Mouse (Mus musculus) MEL (cell line): ENCODE measurements at regions not wholly inside any gene's neighbourhood (a gene's known extent, or its start where the extent isn't known, plus 50 kb on each side); places are given as distances from the start of the nearest gene placed in this dataset.
A peak's percentile ranks its signal among the peaks of the same experiment; 100 is the strongest.

Experiments used
- DNase-seq: peaks from one replicate; pipeline ENCODE4 v3.0.0; 2011; ENCODE audit warnings: low read depth, low spot score
- H3K27ac ChIP-seq: 2 replicates; pipeline ENCODE4 v1.5.1; 2012; ENCODE audit warnings: low read depth, mild to moderate bottlenecking, control low read depth, low read length, moderate library complexity; ENCODE audit not compliant: control insufficient read depth
- H3K27me3 ChIP-seq, 2 experiments: fragments of 150-350 bp in 1 of 2; sonication (generic) in 1 of 2; 2 replicates each; pipeline ENCODE4 v1.6.1; 2012; ENCODE audit warnings: low read length in 2 of 2, mild to moderate bottlenecking in 2 of 2, improper control_type of control experiment in 1 of 2, moderate library complexity in 1 of 2; ENCODE audit not compliant: insufficient read depth in 2 of 2, control insufficient read depth in 1 of 2
- H3K36me3 ChIP-seq, 2 experiments: 2 replicates each; pipeline ENCODE4 v1.6.1; 2012 to 2014; ENCODE audit warnings: low read length in 2 of 2, improper control_type of control experiment in 1 of 2, inconsistent platforms in 1 of 2, mild to moderate bottlenecking in 1 of 2; ENCODE audit not compliant: insufficient read depth in 2 of 2, control insufficient read depth in 1 of 2
- H3K4me1 ChIP-seq, 2 experiments: fragments of 150-350 bp in 1 of 2; sonication (generic) in 1 of 2; 2 replicates each; pipeline ENCODE4 v1.6.1; 2012; ENCODE audit warnings: low read length in 2 of 2, improper control_type of control experiment in 1 of 2, mild to moderate bottlenecking in 1 of 2; ENCODE audit not compliant: insufficient read depth in 2 of 2, control insufficient read depth in 1 of 2
- H3K4me3 ChIP-seq, 2 experiments: fragments of 150-350 bp in 1 of 2; sonication (generic) in 1 of 2; 2 replicates each; pipeline ENCODE4 v1.5.1; 2012; ENCODE audit warnings: low read depth in 2 of 2, low read length in 2 of 2, mild to moderate bottlenecking in 2 of 2, moderate library complexity in 2 of 2, control low read depth in 1 of 2, improper control_type of control experiment in 1 of 2; ENCODE audit not compliant: control insufficient read depth in 1 of 2, insufficient read depth in 1 of 2
- H3K79me2 ChIP-seq: 2 replicates; pipeline ENCODE4 v1.6.1; 2012; ENCODE audit warnings: mild to moderate bottlenecking, low read length, moderate library complexity; ENCODE audit not compliant: control insufficient read depth, poor library complexity, insufficient read depth
- H3K9ac ChIP-seq: 2 replicates; pipeline ENCODE4 v1.6.1; 2012; ENCODE audit warnings: low read depth, mild to moderate bottlenecking, control low read depth, low read length, moderate library complexity; ENCODE audit not compliant: control insufficient read depth, poor library complexity, severe bottlenecking
- H3K9me3 ChIP-seq: fragments of 150-350 bp; sonication (generic); replicated peaks from 2 replicates; pipeline ENCODE4 v1.6.1; 2012; ENCODE audit warnings: mild to moderate bottlenecking, low read length, improper control_type of control experiment, moderate library complexity; ENCODE audit not compliant: insufficient read depth
- BHLHE40 ChIP-seq: IDR thresholded peaks from 2 replicates; pipeline ENCODE4 v1.6.1; 2012; ENCODE audit warnings: low read depth, mild to moderate bottlenecking, inconsistent platforms, low read length, improper control_type of control experiment, borderline replicate concordance
- CHD2 ChIP-seq: IDR thresholded peaks from 2 replicates; pipeline ENCODE4 v1.6.1; 2011; ENCODE audit warnings: low read length, improper control_type of control experiment
- E2F4 ChIP-seq: IDR thresholded peaks from 2 replicates; pipeline ENCODE4 v1.6.1; 2011; ENCODE audit warnings: low read depth, low read length, improper control_type of control experiment, borderline replicate concordance
- ETS1 ChIP-seq: IDR thresholded peaks from 2 replicates; pipeline ENCODE4 v1.6.1; 2012; ENCODE audit warnings: low read depth, mild to moderate bottlenecking, inconsistent platforms, low read length, improper control_type of control experiment, moderate library complexity
- GABPA ChIP-seq: IDR thresholded peaks from 2 replicates; pipeline ENCODE4 v1.6.1; 2012; ENCODE audit warnings: low read depth, mild to moderate bottlenecking, inconsistent platforms, low read length, improper control_type of control experiment, moderate library complexity
- GATA1 ChIP-seq: IDR thresholded peaks from 2 replicates; pipeline ENCODE4 v1.6.1; 2011; ENCODE audit warnings: low read depth, low read length, improper control_type of control experiment
- MAZ ChIP-seq: IDR thresholded peaks from 2 replicates; pipeline ENCODE4 v1.6.1; 2012; ENCODE audit warnings: low read depth, mild to moderate bottlenecking, inconsistent platforms, low read length, improper control_type of control experiment
- MXI1 ChIP-seq: IDR thresholded peaks from 2 replicates; pipeline ENCODE4 v1.6.1; 2011; ENCODE audit warnings: mild to moderate bottlenecking, low read depth, low read length, improper control_type of control experiment
- MYC ChIP-seq: IDR thresholded peaks from 2 replicates; pipeline ENCODE4 v1.6.1; 2011; ENCODE audit warnings: low read depth, mild to moderate bottlenecking, low read length, improper control_type of control experiment, moderate library complexity
- POLR2AphosphoS2 ChIP-seq: IDR thresholded peaks from 2 replicates; pipeline ENCODE4 v1.6.1; 2011; ENCODE audit warnings: low read length, improper control_type of control experiment
- RAD21 ChIP-seq: IDR thresholded peaks from 2 replicates; pipeline ENCODE4 v1.6.1; 2011; ENCODE audit warnings: mild to moderate bottlenecking, low read depth, low read length, improper control_type of control experiment
- USF1 ChIP-seq: IDR thresholded peaks from 2 replicates; pipeline ENCODE4 v1.6.1; 2014; ENCODE audit warnings: low read depth, mild to moderate bottlenecking, inconsistent platforms, low read length, improper control_type of control experiment, moderate library complexity
- ZKSCAN1 ChIP-seq: IDR thresholded peaks from 2 replicates; pipeline ENCODE4 v1.6.1; 2012; ENCODE audit warnings: low read depth, mild to moderate bottlenecking, inconsistent platforms, low read length, improper control_type of control experiment, moderate library complexity

GRCm38 (mm10) chr7:115388874-115389273 lies 645.4 kb downstream of the Insc start:
- H3K27ac ChIP-seq = no peak overlapping the region
- H3K9ac ChIP-seq = no peak overlapping the region
- H3K4me3 ChIP-seq = no peak overlapping the region
- TF ChIP-seq MAZ (no peak), BHLHE40 (no peak), MXI1 (no peak)
- H3K4me1 ChIP-seq = no peaks in the 10 kb centered on the region
- DNase-seq = no peak
- H3K36me3 ChIP-seq = no peaks in the 10 kb centered on the region
- H3K27me3 ChIP-seq = no peaks in the 10 kb centered on the region; a peak in 1 of 4 replicates
- no peaks in the 10 kb centered on the region for H3K9me3 ChIP-seq
- no peaks in the 10 kb centered on the region for H3K79me2 ChIP-seq

GRCm38 (mm10) chr7:115392520-115392919 lies 646.1 kb downstream of the Sox6 start:
- H3K9me3 ChIP-seq = no peaks in the 10 kb centered on the region
- no peaks in the 10 kb centered on the region; a peak in 1 of 4 replicates for H3K27me3 ChIP-seq
- no peak overlapping the region for H3K27ac ChIP-seq
- no peak for TF ChIP-seq E2F4
- peak; percentile 34; the same call in 1 of the 2 replicates for TF ChIP-seq GATA1
- H3K79me2 ChIP-seq = no peaks in the 10 kb centered on the region
- no peak overlapping the region for H3K9ac ChIP-seq
- no peaks in the 10 kb centered on the region for H3K36me3 ChIP-seq
- H3K4me1 ChIP-seq = no peaks in the 10 kb centered on the region
- DNase-seq = no peak
- no peak overlapping the region for H3K4me3 ChIP-seq

GRCm38 (mm10) chr7:115398202-115398601 lies 640.4 kb downstream of the Sox6 start:
- H3K79me2 ChIP-seq = no peaks in the 10 kb centered on the region
- H3K36me3 ChIP-seq = no peaks in the 10 kb centered on the region
- TF ChIP-seq CHD2 (no peak), MYC (no peak), GABPA (no peak), ETS1 (no peak), E2F4 (no peak), POLR2AphosphoS2 (no peak), USF1 (no peak), RAD21 (no peak), ZKSCAN1 (no peak)
- H3K4me3 ChIP-seq = no peak overlapping the region
- H3K27me3 ChIP-seq = no peaks in the 10 kb centered on the region
- no peak overlapping the region for H3K9ac ChIP-seq
- no peaks in the 10 kb centered on the region for H3K4me1 ChIP-seq
- no peak for DNase-seq
- H3K27ac ChIP-seq = no peak overlapping the region
- no peaks in the 10 kb centered on the region for H3K9me3 ChIP-seq
